Mouse (Mus musculus) MN1 (cell line): Measurements from ENCODE around the gene Plb1.

Experiments used
- DNase-seq: peaks from one replicate; pipeline ENCODE4 v3.0.0-alpha.2; 2016; ENCODE audit warnings: low spot score

Plb1 gene

GRCm38 (mm10) chr5:32232474-32232873, at the start of gene Plb1:
TSS of gene Plb1 (plus strand) at chr5:32232708.
- no peak for DNase-seq

- no peak for DNase-seq
Measured at GRCm38 (mm10) chr5:32182885-32183629, 49.5 kb upstream of the Plb1 start.

- peak; percentile 37 for DNase-seq
Measured at GRCm38 (mm10) chr5:32187717-32188116, 44.8 kb upstream of the Plb1 start.

- DNase-seq = no peak
Measured at GRCm38 (mm10) chr5:32191259-32191658, 41.2 kb upstream of the Plb1 start.

GRCm38 (mm10) chr5:32192016-32192845, 40.3 kb upstream of the Plb1 start:
- DNase-seq = peak; percentile 86

GRCm38 (mm10) chr5:32194236-32194635, 38.3 kb upstream of the Plb1 start:
- no peak for DNase-seq

GRCm38 (mm10) chr5:32195857-32196609, 36.5 kb upstream of the Plb1 start:
- DNase-seq = peak; percentile 52

- DNase-seq = peak; percentile 92
Measured at GRCm38 (mm10) chr5:32197698-32198097, 34.8 kb upstream of the Plb1 start.

GRCm38 (mm10) chr5:32199136-32199535, 33.4 kb upstream of the Plb1 start:
- DNase-seq = no peak

GRCm38 (mm10) chr5:32199594-32199993, 32.9 kb upstream of the Plb1 start:
- DNase-seq = no peak

GRCm38 (mm10) chr5:32204653-32205052, 27.9 kb upstream of the Plb1 start:
- no peak for DNase-seq

GRCm38 (mm10) chr5:32206726-32207125, 25.8 kb upstream of the Plb1 start:
- no peak for DNase-seq

GRCm38 (mm10) chr5:32208460-32208859, 24.0 kb upstream of the Plb1 start:
- DNase-seq = no peak

- no peak for DNase-seq
Measured at GRCm38 (mm10) chr5:32211011-32211410, 21.5 kb upstream of the Plb1 start.

GRCm38 (mm10) chr5:32213746-32214145, 18.8 kb upstream of the Plb1 start:
- DNase-seq = no peak

- peak; percentile 31 for DNase-seq
Measured at GRCm38 (mm10) chr5:32215510-32215909, 17.0 kb upstream of the Plb1 start.

- no peak for DNase-seq
Measured at GRCm38 (mm10) chr5:32216465-32216864, 16.0 kb upstream of the Plb1 start.

GRCm38 (mm10) chr5:32217477-32217876, 15.0 kb upstream of the Plb1 start:
- DNase-seq = no peak

- DNase-seq = no peak
Measured at GRCm38 (mm10) chr5:32230372-32230771, 2.1 kb upstream of the Plb1 start.

GRCm38 (mm10) chr5:32239337-32239736, 6.8 kb downstream of the Plb1 start:
- DNase-seq = no peak

- DNase-seq = no peak
Measured at GRCm38 (mm10) chr5:32240741-32241140, 8.2 kb downstream of the Plb1 start.

GRCm38 (mm10) chr5:32243286-32243885, 10.9 kb downstream of the Plb1 start:
- no peak for DNase-seq
